Mouse (Mus musculus) liver, postnatal 0 days (tissue): ENCODE measurements at regions not wholly inside any gene's neighbourhood (a gene's known extent, or its start where the extent isn't known, plus 50 kb on each side); places are given as distances from the start of the nearest gene placed in this dataset.

ENCODE experiments used
- CTCF ChIP-seq: sonication (generic); IDR thresholded peaks from 2 replicates; pipeline ENCODE4 v1.5.1; 2016; ENCODE audit warnings: antibody characterized with exemption, low read depth
- EP300 ChIP-seq: IDR thresholded peaks from 2 replicates; pipeline ENCODE4 v1.6.1; 2016; ENCODE audit warnings: antibody characterized with exemption, low read depth, mild to moderate bottlenecking

GRCm38 (mm10) chr5:133320626-133321025 is 777.5 kb upstream of the Auts2 start:
- no peak for TF ChIP-seq CTCF
- TF ChIP-seq EP300, result no peak
